Mouse (Mus musculus) kidney, postnatal 25 days (tissue): ENCODE data around the gene Iqsec1.
A peak's percentile ranks its signal among the peaks of the same experiment; 100 is the strongest.

ENCODE experiments used
- DNase-seq, 2 experiments: peaks; one replicate each; pipeline ENCODE4 v3.0.0; 2021; ENCODE audit warnings: mixed read lengths in 2 of 2

Gene Iqsec1

GRCm38 (mm10) chr6:90720996-90721746 lies 267.3 kb downstream of the Iqsec1 start:
- peak; percentile 88 to 89 for DNase-seq

- DNase-seq = peak; percentile 66 to 81
Measured at GRCm38 (mm10) chr6:90720201-90720600, 268.3 kb downstream of the Iqsec1 start.

- no peak for DNase-seq
Measured at GRCm38 (mm10) chr6:90719402-90719801, 269.1 kb downstream of the Iqsec1 start.

GRCm38 (mm10) chr6:90718477-90718876 lies 270.0 kb downstream of the Iqsec1 start:
- peak in 1 of 2 experiments; percentile 67 for DNase-seq

GRCm38 (mm10) chr6:90717711-90718110 lies 270.8 kb downstream of the Iqsec1 start:
- DNase-seq = peak; percentile 87 to 88

- DNase-seq = no peak
Measured at GRCm38 (mm10) chr6:90716853-90717252, 271.6 kb downstream of the Iqsec1 start.

- peak; percentile 95 to 96 for DNase-seq
Measured at GRCm38 (mm10) chr6:90716066-90716704, 272.3 kb downstream of the Iqsec1 start.

GRCm38 (mm10) chr6:90715245-90715905 lies 273.1 kb downstream of the Iqsec1 start:
- DNase-seq = no peak

GRCm38 (mm10) chr6:90713650-90714049 lies 274.8 kb downstream of the Iqsec1 start:
- peak; percentile 52 to 62 for DNase-seq

- peak; percentile 66 to 79 for DNase-seq
Measured at GRCm38 (mm10) chr6:90712486-90713480, 275.7 kb downstream of the Iqsec1 start.

GRCm38 (mm10) chr6:90712063-90712462 lies 276.4 kb downstream of the Iqsec1 start:
- peak; percentile 44 to 60 for DNase-seq

- DNase-seq = no peak
Measured at GRCm38 (mm10) chr6:90711476-90712035, 276.9 kb downstream of the Iqsec1 start.

GRCm38 (mm10) chr6:90710778-90711177 lies 277.7 kb downstream of the Iqsec1 start:
- no peak for DNase-seq

GRCm38 (mm10) chr6:90709929-90710777 lies 278.3 kb downstream of the Iqsec1 start:
- DNase-seq = peak in 1 of 2 experiments; percentile 34

GRCm38 (mm10) chr6:90708061-90708618 lies 280.3 kb downstream of the Iqsec1 start:
- no peak for DNase-seq

- DNase-seq = peak; percentile 64 to 74
Measured at GRCm38 (mm10) chr6:90707143-90707542, 281.3 kb downstream of the Iqsec1 start.

- DNase-seq = no peak
Measured at GRCm38 (mm10) chr6:90706490-90706889, 282.0 kb downstream of the Iqsec1 start.

- no peak for DNase-seq
Measured at GRCm38 (mm10) chr6:90705738-90706137, 282.7 kb downstream of the Iqsec1 start.

- DNase-seq = peak; percentile 66 to 85
Measured at GRCm38 (mm10) chr6:90704705-90705344, 283.7 kb downstream of the Iqsec1 start.

GRCm38 (mm10) chr6:90703782-90704181 lies 284.7 kb downstream of the Iqsec1 start:
- peak in 1 of 2 experiments; percentile 78 for DNase-seq
